Mouse (Mus musculus): ENCODE results near the gene Abhd8. TPM values are rescaled to one million over a fixed set of nuclear protein-coding genes. Genes with fewer than 3 reads are reported as not detected.

The Abhd8 gene
- polyA plus RNA-seq (2021; fragmentation: Nextera tagmentation): 416 and 457 TPM in 2 replicates
- long read RNA-seq, experiment 1, transcript Abhd8-201 (5 exons, 1,978 nt): major isoform, 3,085 of 3,185 reads
- long read RNA-seq, experiment 1, transcript Abhd8-203 (2 exons, 2,626 nt): minor isoform, 7 of 3,185 reads
- long read RNA-seq, experiment 1, transcript Abhd8-202 (3 exons, 800 nt): minor isoform, 9 of 3,185 reads
- long read RNA-seq, experiment 1, partial matches to known transcripts: 55 of 3,185 reads
- long read RNA-seq, experiment 1, other reads (novel, unspliced or antisense): 29 of 3,185 reads
- long read RNA-seq, experiment 2, transcript Abhd8-202 (3 exons, 800 nt): minor isoform, 14 of 734 reads
- long read RNA-seq, experiment 2, transcript Abhd8-201 (5 exons, 1,978 nt): major isoform, 657 of 734 reads
- long read RNA-seq, experiment 2, partial matches to known transcripts: 45 of 734 reads
- long read RNA-seq, experiment 2, other reads (novel, unspliced or antisense): 16 of 734 reads

DNA sequence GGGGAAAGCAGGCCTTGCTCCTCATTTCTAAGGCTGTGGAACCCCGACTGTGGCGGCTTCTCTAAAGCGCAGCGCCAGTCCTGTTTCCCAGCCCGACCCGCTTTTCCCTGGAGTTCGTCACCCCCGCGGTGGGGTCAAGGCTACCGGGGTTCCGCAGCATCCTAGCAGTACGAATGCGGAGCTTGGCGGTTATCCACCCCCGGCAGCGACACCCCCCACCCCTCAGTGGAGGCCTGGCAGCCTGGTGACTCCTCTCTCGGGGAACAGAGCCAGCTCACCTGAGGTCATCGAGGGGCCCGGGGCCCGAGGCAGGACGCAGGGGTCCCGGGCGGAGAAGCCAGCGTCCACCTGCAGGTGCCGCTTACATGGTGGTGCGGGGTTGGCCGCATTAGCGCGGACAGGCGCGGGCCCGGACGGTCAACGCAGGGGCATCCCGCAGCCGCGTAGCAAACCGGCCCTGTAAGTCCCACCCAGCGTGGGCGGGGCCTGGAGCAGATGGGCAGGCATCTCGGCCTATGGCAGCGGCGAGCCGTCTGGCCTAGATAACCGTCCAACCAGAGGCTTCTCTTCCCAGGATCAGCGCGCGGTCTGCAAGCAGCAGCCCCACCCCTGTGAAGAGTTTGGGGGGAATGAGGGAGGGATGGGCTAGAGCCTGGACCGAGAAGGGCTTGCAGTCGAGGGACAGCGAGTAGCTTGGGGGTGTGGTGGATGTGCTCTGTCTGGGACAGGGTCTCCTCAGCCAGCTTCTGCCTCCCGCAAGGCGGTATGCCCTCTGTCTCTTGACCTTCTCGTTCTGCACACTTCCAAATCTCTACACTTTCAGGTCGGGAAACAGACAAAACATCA is at the start of gene Abhd8:
Gene Abhd8, minus strand, starts transcription at position 468 of the 846 bp plus-strand sequence.

DNA sequence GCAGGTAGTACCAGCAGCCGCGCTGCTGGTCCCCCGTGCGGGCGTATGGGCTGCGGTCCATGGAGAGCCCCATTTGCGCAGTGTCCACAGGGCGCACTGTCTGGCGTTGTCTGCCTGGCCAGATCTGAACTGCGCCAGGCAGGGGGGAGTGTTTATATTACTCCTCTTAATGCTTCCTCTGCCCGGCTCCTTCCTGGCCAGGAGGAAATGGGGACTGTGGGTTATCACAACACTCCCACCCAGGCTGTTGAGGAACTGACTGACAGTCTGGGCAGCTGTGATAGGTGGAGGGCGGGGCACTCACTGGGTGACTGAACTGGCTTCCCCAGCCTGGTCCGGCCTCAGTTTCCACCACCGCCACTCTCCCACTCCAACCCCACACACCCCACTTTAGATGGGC is 48.2 kb upstream of the Abhd8 start, which contains the start of gene Plvap:
Gene Plvap, minus strand, starts transcription at position 109 of the 400 bp plus-strand sequence.

GRCm38 (mm10) chr8:71487691-71488445 is 24.4 kb upstream of the Abhd8 start, which contains the start of gene Gtpbp3:
Gtpbp3 (plus strand) TSS chr8:71488103.

GRCm38 (mm10) chr8:71485142-71486135 is 22.0 kb upstream of the Abhd8 start, which contains the start of gene Ano8:
Ano8 (minus strand) TSS chr8:71485963.

DNA sequence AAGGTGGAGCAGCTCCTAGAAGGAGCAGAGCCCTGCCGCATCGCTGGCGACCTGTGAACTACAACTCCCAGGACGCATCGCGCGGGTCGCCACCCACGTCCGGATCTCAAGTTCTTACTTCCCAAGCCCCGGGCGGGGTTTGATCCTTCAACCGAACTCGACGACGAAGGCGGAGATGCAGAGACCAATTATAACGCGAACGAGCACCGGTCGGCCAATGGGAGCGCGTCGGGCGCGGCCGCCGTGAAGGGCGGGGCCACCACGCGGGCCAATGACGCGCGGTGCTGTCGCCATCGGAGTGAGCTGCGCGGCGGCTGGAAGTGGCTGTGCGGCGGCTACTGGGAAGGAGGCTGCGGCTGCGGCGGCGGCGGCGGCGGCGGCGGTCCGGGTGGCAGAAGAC is 5.5 kb upstream of the Abhd8 start, which contains the start of gene Dda1:
Gene Dda1, plus strand, starts transcription at position 284 of the 400 bp plus-strand sequence.

DNA sequence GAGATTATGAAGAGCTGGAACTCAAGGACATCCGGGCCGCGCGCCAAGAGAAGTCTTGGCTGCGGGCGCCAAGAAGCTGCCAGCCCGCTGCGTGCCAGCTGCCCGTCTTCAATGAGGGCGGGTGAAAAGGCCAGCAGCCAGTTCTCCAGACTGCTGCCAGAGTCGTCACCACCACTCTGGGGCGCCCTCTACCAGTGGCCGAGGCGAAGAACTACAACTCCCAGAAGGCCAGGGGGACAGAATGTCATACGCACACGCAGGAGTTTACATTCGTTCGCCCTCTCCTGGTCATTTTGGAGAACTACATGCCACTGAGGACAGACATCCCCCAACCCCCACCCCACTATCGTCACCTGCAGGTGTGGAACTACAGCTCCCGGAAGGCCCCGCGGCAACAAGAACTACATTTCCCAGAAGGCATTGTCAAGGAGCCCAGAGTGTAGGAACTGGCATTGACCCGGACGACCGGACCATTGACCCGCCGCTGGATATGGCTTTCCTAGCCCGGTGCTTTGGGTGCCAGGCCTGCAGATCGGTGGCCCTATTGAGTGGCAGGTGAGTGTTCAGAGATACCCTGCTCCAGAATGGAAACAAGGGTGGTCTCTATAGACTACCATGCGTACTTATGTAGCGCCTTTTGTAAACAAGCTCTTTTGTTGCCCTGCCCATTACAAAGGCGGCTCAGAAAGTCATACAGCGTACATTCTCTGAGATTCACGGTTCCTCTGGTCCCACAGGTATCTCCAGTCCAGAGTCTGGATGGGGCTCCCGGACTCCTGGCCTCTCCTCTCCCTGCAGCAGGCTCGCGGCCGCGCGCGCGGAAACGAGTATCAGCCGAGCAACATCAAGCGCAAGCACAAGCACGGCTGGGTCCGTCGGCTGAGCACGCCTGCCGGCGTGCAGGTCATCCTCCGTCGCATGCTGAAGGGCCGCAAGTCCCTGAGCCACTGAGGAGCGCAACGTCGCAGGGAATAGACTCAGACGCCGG is 1.4 kb upstream of the Abhd8 start, which contains the start of gene Mrpl34:
Gene Mrpl34, plus strand, starts transcription at position 447 of the 988 bp plus-strand sequence.

Other genes starting within 250 kb of the Abhd8 start
- 1.1 and 1.9 TPM in 2 replicates for gene Myo9b, start 190.9 kb downstream of the Abhd8 start, polyA plus RNA-seq (2021; fragmentation: Nextera tagmentation)
- 11.5 and 12.2 TPM in 2 replicates for gene Haus8, start 190.7 kb downstream of the Abhd8 start, polyA plus RNA-seq (2021; fragmentation: Nextera tagmentation)
- 169 and 227 TPM in 2 replicates for gene Use1, start 96.8 kb downstream of the Abhd8 start, polyA plus RNA-seq (2021; fragmentation: Nextera tagmentation)
- gene Ocel1, start 92.4 kb downstream of the Abhd8 start, polyA plus RNA-seq (2021; fragmentation: Nextera tagmentation): 7.5 and 8.3 TPM in 2 replicates
- 7.4 and 23.6 TPM in 2 replicates for gene Nr2f6, start 81.7 kb downstream of the Abhd8 start, polyA plus RNA-seq (2021; fragmentation: Nextera tagmentation)
- gene Ushbp1, start 67.9 kb downstream of the Abhd8 start, polyA plus RNA-seq (2021; fragmentation: Nextera tagmentation): 1.5 and 2.1 TPM in 2 replicates
- gene Babam1, start 66.8 kb downstream of the Abhd8 start, polyA plus RNA-seq (2021; fragmentation: Nextera tagmentation): 94.9 and 99.9 TPM in 2 replicates
- gene Ankle1, start 57.6 kb downstream of the Abhd8 start, polyA plus RNA-seq (2021; fragmentation: Nextera tagmentation): not detected in 2 replicates
- 139 and 150 TPM in 2 replicates for gene Mrpl34, start 1.3 kb upstream of the Abhd8 start, polyA plus RNA-seq (2021; fragmentation: Nextera tagmentation)
- gene Dda1, start 5.5 kb upstream of the Abhd8 start, polyA plus RNA-seq (2021; fragmentation: Nextera tagmentation): 125 and 142 TPM in 2 replicates
- gene Ano8, start 22.3 kb upstream of the Abhd8 start, polyA plus RNA-seq (2021; fragmentation: Nextera tagmentation): 0.43 and 3.1 TPM in 2 replicates
- gene Gtpbp3, start 24.4 kb upstream of the Abhd8 start, polyA plus RNA-seq (2021; fragmentation: Nextera tagmentation): 9.0 and 11.7 TPM in 2 replicates
- 6.2 and 10.7 TPM in 2 replicates for gene Plvap, start 48.1 kb upstream of the Abhd8 start, polyA plus RNA-seq (2021; fragmentation: Nextera tagmentation)
- not detected in 2 replicates for gene Ccdc194, start 62.1 kb upstream of the Abhd8 start, polyA plus RNA-seq (2021; fragmentation: Nextera tagmentation)
- 6.3 and 12.5 TPM in 2 replicates for gene Bst2, start 73.8 kb upstream of the Abhd8 start, polyA plus RNA-seq (2021; fragmentation: Nextera tagmentation)
- gene Mvb12a, start 79.3 kb upstream of the Abhd8 start, polyA plus RNA-seq (2021; fragmentation: Nextera tagmentation): 51.4 and 59.6 TPM in 2 replicates
- gene Tmem221, start 95.2 kb upstream of the Abhd8 start, polyA plus RNA-seq (2021; fragmentation: Nextera tagmentation): 0.18 and 0.21 TPM in 2 replicates
- 0.13 and 0.15 TPM in 2 replicates for gene Nxnl1, start 102.9 kb upstream of the Abhd8 start, polyA plus RNA-seq (2021; fragmentation: Nextera tagmentation)
- 64.9 and 88.1 TPM in 2 replicates for gene Slc27a1, start 105.2 kb upstream of the Abhd8 start, polyA plus RNA-seq (2021; fragmentation: Nextera tagmentation)
- gene Pgls, start 128.5 kb upstream of the Abhd8 start, polyA plus RNA-seq (2021; fragmentation: Nextera tagmentation): 102 and 107 TPM in 2 replicates
- gene Fam129c, start 134.0 kb upstream of the Abhd8 start, polyA plus RNA-seq (2021; fragmentation: Nextera tagmentation): 1.7 TPM in 2 replicates
- gene Colgalt1, start 147.3 kb upstream of the Abhd8 start, polyA plus RNA-seq (2021; fragmentation: Nextera tagmentation): 15.6 and 20.1 TPM in 2 replicates
- 15.5 and 16.7 TPM in 2 replicates for gene Unc13a, start 208.1 kb upstream of the Abhd8 start, polyA plus RNA-seq (2021; fragmentation: Nextera tagmentation)
- 1.5 and 1.7 TPM in 2 replicates for gene Jak3, start 212.6 kb upstream of the Abhd8 start, polyA plus RNA-seq (2021; fragmentation: Nextera tagmentation)
- 0.67 TPM in 1 of 2 replicates, not detected in the other for gene Insl3, start 225.6 kb upstream of the Abhd8 start, polyA plus RNA-seq (2021; fragmentation: Nextera tagmentation)
- 0.43 and 0.51 TPM in 2 replicates for gene B3gnt3, start 238.1 kb upstream of the Abhd8 start, polyA plus RNA-seq (2021; fragmentation: Nextera tagmentation)